Mouse (Mus musculus): ENCODE measurements around the gene Rnf11.

The Rnf11 gene

DNA sequence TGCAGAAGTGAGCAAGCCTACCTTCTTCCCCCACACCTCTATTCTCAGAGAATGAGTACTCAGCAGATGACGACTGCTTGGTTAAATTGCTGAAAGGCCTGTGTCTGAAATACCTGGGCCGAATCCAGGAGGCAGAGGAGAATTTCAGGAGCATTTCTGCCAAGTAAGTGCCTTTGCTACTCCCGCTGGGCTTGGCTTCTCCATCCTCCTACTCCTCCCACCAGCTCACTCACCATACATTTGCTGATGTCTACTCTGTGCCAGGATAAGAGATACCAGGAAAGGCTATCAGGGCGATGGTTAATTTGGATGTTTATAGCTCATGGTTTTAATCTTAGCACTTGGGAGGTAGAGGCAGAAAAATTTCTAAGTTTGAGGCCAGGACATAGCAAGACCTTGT, 41.9 kb downstream of the Rnf11 start:
- peak; percentile 34 for DNase-seq

DNA sequence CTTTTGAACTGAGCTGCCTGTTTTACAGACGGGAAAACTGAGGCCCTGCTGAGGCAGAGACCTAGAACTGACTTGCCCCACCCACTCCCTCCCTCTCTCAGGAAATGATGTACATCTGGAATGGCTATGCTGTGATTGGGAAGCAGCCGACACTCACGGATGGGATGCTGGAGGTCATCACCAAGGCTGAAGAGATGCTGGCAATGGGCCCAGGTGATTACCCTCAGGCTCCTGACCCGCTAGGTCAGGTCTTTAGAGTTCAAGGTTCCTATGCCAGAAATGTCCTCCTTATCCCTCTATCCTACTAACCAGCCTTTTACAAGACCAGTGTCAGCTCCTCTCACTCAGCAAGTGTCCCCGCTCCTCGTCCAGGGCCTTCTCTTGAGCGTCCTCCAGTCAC, 42.4 kb downstream of the Rnf11 start:
- no peak for DNase-seq

DNA sequence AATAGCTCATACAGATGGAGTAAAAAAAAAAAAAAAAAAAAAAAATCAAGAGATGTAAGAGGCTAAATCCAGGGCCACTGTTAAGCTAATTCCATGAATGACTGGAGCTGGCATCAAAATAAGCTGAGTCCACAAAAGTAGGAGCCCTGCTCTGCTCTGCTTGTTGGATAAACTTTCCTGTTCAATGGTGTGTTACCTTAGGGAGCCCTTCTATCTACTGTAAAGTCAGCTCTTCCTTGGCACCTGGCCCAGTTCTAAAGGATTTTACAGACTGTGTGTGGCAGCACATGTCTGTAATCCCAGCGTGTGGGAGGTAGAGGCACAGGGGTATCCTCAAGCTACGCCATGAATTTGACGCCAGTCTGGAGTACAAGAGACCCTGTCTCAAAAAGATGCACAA, 43.5 kb downstream of the Rnf11 start:
- no peak for DNase-seq

DNA sequence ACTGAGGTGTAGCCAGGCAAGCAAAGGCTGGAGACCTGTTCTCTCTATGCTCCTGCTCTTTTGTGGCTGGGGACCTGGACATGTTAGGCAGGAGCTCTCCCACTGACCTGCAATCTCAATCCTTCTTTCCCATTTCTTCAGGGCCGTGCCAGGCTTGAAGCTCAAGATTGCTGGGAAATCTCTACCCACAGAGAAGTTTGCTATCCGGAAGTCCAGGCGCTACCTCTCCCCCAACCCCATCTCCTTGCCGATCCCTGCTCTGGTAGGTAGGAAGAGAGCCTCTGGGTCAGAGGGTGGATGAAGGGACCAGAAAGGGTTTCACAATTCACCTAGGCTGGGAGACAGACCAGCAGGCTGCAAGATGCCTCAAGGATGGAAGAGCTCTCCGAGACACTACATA, 44.1 kb downstream of the Rnf11 start:
- DNase-seq, result no peak

DNA sequence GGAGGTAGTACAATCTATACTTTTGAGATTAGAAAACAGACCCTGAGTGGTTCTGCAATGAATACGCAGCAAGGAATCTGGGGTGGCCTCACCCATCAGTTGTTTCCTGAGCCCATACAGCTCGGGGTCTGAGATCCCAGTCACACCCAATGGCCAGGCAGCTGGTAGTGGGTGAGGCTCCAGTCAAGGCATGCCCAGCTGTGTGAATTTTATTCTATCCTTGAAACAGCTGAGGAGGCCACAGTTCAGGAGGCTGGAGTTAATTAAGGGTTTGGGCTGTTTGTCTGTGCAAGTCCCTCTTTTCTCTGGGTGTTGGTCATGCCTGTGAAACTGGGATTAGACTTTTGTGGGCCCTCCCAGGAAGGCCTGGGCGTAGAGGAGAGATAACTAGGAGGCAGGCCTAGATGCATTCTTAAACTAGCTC, 44.7 kb downstream of the Rnf11 start:
- no peak for DNase-seq

DNA sequence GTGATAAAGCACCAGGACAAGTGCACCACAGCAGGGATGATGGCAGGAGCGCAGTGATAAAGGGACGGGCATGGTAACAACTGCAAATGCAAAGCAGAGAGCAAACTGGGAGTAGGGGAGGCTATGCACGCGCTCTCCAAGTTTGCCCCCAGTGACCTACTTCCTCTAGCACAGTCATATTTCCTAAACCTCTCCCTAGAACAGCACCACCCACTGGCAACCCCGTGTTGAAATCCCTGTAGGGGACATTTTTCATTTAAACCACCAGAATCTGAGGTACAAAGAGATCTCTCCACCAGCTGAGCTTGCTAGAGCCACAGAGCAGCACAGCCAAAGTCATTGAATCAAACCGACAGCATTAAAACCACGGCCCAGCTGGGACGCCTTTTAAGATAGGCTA, 45.4 kb downstream of the Rnf11 start:
- no peak for DNase-seq

DNA sequence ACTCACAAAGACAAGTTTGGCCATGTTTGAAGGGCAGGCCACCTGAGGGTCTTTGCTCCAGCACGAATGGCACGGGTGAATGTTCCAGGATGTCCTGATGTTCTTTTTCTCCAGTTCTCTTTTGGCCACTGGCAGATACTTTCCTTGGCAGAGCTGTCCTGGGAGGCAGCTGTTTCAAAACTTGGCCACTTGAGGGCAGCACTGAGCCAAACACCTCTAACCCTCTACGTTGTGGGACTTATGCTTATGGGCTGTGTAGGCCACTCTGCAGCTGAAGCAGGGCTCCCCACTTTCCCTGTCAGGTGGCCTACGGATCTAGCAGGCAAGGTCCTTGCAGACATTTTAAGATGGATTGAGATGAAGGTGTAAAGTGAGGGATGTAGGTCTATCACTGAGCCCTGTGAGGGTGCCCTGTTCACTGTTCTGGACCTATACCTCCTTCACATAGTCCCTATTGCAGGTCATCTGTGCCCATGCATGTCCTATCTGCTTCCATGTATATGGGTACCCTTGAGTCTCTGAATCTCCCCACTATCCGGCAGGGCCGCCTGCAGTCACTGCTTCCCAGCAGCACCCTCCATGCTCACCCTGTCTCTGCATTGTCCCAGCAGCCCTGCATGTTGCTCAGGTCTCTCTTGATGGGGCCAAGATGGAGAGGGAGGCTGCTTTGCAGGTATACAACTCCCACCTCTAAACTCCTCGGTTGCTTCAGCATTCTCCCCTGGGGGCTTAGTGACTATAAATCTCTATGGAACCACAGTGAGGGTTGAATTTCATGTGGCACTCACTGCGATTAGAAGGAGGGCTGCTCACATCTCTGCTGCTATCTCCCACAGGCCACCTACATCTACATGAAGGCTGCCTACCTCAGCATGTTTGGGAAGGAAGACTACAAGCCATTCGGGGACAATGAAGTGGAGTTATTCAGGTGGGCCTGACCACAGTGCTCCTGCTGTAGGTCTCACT, 46.3 kb downstream of the Rnf11 start:
- DNase-seq, result peak; percentile 80

DNA sequence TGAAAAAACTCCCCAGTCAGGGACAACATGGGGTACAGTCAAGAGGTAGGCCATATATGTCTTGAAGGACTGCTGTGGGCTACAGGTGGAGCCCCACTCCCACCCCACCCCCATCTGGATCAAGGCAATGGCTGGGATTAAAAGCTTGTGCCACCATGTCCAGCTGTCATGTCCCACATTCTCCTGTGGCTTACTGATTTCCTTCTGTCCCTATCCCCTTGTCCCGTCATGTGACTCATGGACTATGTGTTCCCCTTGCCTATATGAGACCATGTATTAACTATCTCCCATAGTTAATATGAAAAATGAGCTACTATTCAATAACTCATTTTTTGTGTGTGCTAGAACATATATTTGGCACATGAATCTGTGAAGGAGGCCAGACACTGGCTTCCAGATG, 50.3 kb downstream of the Rnf11 start:
- no peak for DNase-seq

DNA sequence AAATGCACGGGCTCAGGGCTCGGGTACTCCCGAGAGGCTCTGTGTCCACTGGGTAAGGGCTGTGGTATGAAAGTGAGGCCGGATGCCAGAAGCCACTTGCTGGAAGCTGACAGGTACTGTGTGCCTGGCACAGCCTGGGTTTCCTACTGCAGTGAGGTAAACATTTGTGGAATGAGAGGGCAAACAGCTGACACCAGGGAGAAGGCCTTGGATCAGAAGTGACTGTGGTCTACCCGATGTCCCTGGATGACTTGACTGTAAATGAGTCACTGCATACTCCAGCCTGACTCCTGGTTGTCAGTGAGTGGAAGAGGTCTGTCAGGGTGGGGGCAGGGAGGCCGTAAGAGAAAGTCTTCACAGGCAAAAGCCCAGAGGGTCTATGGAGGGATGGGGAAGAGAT, 50.9 kb downstream of the Rnf11 start:
- peak; percentile 80 for DNase-seq

DNA sequence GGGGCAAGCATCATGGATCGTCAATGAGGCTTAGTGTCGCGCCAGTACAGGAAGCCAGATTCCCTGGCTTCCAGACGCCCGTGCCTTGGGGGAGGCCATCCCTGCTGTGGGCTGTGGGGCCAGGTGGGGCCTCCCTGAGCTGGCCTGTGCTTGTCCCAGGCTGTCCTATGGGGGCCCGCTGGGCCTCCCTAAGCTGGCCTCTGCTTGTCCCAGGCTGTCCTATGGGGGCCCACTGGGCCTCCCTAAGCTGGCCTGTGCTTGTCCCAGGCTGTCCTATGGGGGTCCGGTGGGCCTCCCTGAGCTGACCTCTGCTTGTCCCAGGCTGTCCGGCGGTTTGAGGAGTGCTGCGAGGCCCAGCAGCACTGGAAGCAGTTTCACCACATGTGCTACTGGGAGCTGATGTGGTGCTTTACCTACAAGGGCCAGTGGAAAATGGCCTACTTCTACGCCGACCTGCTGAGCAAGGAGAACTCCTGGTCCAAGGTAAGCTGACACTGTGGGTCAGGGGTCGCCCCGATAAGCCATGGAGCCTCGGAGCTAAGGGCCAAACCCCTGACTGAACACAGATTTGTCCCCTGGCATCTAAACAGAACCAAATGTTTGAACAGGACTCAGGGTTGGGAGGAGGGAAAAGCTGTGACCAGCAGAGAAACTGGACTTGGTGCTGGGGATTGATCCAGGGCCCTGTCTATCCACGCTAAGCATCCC, 51.7 kb downstream of the Rnf11 start:
- DNase-seq, result no peak

DNA sequence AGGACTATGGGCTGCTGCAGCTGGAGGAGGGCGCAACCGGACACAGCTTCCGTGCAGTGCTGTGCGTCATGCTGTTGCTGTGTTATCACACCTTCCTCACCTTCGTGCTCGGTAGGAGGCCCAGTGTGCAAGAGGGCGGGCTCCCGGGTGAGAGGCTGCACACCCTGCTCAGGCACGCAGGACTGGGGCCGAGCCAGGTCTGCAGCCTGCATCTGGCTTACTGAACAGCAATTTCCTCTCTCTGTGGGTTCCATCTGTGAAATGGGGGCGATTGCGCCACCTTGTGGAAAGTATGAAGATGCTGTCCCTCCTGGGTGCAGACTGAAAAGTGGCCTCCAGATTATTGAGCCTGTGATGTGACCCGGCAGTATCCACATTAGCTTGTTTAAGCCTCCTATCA, 53.7 kb downstream of the Rnf11 start:
- DNase-seq, result peak; percentile 80

DNA sequence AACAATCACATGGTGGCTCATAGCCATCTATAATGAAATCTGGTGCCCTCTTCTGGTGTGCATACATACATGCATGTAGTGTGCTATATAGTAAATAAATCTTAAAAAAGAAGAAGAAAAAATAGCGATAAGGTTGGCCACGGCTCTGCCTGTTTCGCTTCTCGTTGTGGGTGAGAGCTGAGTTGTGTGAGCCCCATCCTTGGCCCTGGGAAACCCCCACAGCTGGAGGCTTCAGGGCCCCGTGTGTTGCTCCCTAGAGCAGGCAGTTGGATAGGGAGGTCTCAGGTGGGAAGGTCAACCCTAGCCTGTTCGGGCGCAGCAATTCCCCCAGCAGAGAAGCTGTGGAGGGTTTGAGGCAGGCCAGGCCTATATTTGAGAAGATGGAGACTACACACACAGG, 54.3 kb downstream of the Rnf11 start:
- no peak for DNase-seq

DNA sequence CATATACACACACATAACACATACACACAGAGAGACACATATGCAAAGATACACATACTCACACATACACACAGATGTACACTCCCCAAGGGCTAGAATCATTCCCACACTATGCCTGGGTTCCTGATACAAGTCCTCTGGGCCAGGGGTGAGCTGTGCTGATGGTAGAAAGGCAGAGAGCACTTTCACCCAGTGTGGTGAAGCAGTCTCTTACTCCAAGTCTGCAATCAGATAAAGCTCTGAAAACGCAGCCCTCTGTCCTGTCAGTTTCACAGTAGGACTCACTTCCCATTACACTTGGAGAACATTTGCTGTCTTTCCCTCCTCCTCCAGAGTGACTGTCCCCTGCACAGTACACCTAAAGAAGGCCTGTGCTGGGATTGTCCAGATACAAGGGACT, 57.5 kb downstream of the Rnf11 start:
- DNase-seq, result no peak

DNA sequence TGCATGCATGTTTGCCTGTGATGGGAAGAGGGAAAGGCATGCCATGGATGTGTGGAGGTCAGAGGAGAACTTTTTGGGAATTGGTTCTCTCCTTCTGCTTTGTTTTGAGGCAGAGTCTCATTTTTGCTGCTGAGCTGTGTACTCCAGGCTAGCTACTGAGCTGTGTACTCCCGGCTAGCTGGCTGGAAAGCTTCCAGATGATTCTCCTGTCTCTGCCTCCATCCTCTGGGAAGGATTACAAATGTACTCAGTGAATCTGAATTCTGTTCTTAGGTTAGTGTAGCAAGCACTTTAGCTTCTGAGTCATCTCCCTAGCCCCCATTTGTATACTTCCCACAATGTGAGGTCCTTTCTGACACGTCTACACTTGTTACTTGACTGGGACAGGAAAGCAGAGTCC, 61.1 kb downstream of the Rnf11 start:
- no peak for DNase-seq

DNA sequence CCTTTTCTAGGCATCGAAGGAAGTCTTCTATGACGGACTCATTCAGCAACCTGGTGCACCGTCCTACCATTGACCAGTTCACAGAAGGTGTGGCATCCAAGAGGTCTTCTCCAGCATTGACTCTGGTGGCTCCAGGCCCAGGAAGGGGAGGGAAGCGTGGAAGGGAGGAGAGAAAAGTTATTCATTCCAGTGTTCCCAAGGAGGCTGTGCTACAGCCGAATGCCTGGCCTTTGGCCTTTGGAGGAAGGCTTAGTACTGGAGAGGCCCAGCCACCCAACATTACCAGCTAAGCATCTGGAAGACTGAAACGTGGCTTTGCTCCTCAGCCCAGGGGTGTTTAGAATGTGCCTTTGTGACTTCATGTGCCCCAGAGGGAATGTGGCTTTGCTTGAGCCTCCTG, 62.1 kb downstream of the Rnf11 start:
- no peak for DNase-seq

DNA sequence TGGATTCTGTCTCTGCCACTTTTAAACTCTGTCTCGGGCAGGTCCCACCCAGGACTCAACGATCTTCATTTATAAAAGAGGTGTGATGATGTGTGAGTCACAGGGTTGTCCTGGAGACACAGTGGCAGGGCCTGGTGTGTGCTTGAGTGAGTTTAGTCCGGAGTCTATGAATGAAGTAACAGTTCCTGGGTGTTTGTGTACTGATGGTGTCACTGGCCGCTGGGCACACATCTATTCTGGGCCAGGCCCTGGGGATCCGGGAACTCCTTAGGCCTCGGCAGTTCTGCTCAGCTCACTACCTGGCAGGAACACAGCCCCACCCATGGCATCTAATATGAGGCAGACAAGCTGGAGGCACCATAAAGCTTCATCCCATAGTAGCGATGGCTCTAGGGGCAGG, 62.9 kb downstream of the Rnf11 start:
- DNase-seq, result no peak

DNA sequence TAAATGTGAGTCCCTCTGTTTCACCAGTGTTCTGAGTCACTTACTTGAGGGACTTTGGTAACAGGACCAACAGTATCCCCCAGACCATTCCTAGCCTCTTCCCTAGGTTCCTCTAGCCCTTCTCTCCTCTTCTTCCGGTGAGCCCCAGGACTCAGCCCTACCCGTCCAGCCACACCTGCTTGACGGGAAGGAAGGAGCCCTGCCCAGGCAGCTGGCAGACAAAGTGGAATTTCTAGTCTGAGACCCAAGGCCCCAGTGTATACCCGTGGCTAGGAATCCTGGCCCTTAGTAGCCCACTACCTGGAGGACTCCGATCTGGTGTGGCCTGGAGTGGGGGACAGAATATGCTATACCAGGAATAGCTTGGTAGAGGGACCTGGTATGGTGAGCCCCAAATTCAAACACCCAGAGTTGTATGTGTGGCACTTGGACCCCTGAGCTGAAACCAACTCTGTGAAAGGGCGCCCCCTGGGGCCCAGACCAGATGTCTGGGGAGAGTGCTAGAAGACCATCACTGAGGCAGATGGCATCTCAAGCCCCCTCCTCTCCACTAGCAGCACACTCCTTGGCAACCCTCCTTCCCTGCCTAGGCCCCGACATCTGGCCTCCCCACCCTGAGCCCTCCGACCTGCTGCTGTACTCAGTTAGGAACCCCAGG, 64.3 kb downstream of the Rnf11 start:
- DNase-seq, result peak; percentile 44

DNA sequence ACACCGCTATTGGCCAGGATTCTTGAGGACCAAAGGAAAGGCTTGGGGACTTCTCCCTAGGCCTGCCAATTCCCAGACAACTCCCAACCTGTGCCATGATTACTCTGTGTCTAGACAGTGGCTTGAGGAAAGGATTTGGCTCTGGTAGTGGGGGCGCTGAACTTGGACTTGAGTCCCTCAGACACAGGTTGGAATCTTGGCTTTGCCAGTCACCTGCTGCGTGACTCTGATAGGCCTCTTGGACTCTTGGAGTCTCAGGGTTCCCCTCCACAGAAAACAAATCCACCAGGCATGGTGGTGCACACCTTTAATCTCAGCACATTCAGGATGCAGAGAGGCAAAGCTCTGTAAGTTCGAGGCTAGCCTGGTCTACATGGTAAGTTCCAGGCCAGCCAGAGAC, 65.0 kb downstream of the Rnf11 start:
- no peak for DNase-seq

DNA sequence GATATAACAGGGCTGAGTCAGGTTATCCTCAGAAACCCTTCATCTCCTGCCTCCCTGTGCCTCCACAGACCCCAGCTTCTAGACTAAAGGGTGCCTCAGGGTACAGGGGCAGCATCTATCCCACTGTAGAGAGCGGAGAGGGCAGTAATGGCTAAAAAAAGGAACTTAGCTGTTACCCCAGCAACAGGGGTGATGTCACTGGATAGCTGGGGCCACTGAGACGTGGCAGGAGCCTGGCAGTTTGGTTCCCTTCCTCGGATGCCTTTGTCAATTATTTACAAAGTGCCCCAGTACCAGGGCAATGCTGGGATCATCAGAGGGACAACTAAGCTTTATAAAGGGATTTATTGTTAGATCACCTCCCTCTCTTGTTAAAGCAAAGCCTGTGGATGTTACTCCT, 65.5 kb downstream of the Rnf11 start:
- peak; percentile 58 for DNase-seq

DNA sequence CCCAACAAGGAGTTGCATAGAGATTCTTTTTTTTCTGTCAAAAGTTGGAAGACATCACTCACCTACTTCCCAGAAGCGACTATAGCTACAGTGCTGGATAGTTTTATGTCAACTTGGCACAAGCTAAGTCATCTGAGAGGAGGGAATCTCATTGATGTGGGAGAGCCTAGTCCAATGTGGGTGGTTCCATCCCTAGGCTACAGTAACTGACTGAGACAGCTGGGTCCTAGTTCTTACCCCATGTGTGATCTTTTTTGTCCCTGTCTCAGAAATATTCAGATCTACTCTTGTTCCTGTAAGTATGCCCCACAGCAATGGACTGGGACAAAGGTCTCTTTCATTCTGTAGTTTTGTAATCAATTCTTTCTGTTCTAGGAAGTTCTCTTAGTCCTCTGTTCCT, 66.5 kb downstream of the Rnf11 start:
- peak; percentile 14 for DNase-seq

DNA sequence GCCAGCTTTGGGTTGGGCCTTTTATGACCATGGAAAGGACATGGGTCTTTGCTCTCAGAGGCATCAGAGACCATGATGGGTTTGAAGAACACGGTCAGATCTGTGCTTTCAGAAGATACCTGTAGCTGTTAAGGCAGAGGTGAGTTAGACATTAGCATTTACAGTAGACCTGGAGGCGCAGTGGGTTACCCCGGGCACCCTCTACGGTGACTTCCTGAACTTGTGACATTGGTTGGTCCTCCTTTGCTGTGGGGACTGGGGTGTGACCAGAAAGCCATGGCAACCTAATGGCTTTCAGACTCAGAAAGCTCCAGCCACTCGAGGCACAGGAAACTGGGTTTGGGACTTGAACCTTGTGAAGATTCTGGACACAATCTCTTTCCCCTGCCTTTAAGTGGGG, 72.3 kb downstream of the Rnf11 start:
- no peak for DNase-seq

DNA sequence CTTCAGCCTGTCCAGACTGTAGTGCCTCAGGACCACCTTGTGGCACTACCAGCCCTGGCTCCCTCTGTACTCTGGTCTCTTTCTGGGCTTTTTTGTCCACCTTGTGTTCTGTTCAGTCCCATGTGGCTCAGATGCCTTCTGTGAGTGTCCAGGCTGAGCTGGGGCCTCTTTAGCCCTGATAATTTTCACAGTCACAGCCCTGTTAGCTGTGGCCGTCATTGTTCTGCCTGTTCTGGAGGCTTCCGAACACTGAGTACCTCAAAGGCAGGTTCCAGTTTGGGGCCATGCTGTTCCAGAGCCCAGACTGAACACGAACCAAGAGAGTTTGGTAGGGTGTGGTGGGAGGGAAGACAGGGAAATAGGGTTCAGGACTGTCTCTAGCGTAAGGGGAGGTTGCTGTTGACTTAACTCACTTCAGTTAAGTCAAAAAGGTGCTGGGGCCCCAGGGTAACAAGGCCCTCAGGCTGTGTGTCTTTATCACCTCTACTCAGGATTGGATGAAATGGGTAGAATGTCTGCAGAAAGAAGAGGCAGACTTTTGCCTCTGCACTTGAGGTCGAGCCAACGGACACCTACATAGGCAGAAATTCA, 73.1 kb downstream of the Rnf11 start:
- no peak for DNase-seq

DNA sequence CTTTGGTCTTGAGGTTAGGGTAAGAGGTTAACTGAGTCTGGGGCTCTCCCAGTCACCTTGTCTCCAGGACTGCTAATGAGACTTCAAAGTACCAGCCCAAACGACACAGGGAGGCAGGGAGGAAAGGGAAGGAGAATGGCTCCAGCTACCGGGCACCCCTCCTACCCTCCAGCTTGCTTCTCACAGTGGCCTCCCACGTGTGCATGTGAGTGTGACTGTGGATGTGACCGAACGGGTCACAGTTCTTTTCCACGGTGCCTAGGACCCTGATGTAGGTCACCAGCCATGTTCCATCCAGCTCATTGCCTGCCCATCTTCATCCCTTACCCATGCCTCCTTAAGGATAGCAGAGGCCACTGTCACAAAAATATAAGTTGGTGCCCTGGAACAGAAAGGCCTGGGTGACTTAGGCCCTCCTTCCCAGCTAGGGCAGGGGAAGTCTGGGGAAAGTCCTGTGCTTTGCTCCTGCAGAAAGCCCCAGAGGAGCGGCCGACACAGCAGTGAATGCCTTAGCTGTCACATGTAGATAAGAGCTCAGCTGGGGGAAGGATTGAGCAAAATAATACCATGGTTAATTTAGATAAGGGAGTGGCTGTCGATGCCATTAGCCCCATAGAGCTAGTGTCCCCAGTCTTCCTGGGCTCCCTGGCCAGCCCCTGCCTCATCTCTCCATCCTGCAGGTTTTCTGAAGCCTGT, 73.7 kb downstream of the Rnf11 start:
- no peak for DNase-seq
